23 mouse cellular contexts compared by ENCODE assay signal in genomic region chr8:67068036-67068721, GRCm38 (mm10).
"Had no signal": no experiment of that assay in that cellular context is flagged by ENCODE, and none has a peak within 500 bp of the region (broad histone marks: within the 10 kb centered on the region; RNA-seq: fewer than 3 reads in every experiment).

No protein-coding gene starts in this region.

- DNase-seq: gastrocnemius, postnatal 10 days; gastrocnemius, postnatal 25 days; heart, adult 18-20 months; heart, postnatal 10 days; heart, postnatal 4 days; kidney, adult 18-20 months; kidney, adult 8-10 months; kidney, postnatal 10 days; kidney, postnatal 25 days; layer of hippocampus, adult 9-11 months; layer of hippocampus, postnatal 36 days; left cerebral cortex, postnatal 4 days had no signal

- H3K9ac ChIP-seq: heart, embryonic 12.5 days; hindbrain, embryonic 12.5 days; hindbrain, embryonic 14.5 days; intestine, embryonic 15.5 days; limb, embryonic 13.5 days; limb, embryonic 15.5 days had no signal

- ATAC-seq: hindbrain, embryonic 16.5 days; inflammation-experienced regulatory T-cells, adult 6 months; intestine, embryonic 15.5 days; intestine, postnatal 0 days had no signal

- H3K4me2 ChIP-seq: heart, embryonic 12.5 days; hindbrain, embryonic 12.5 days; hindbrain, embryonic 14.5 days; intestine, embryonic 15.5 days; limb, embryonic 13.5 days; limb, embryonic 15.5 days had no signal

- H3K27me3 ChIP-seq: heart, embryonic 12.5 days; hindbrain, embryonic 12.5 days; intestine, embryonic 15.5 days; limb, embryonic 13.5 days; limb, embryonic 15.5 days had no signal

- H3K36me3 ChIP-seq: heart, embryonic 10.5 days; heart, embryonic 12.5 days; hindbrain, embryonic 10.5 days; hindbrain, embryonic 12.5 days; intestine, embryonic 15.5 days; limb, embryonic 13.5 days; limb, embryonic 15.5 days had no signal

- H3K9me3 ChIP-seq: heart, embryonic 10.5 days; heart, embryonic 12.5 days; hindbrain, embryonic 10.5 days; hindbrain, embryonic 12.5 days; intestine, embryonic 15.5 days; limb, embryonic 13.5 days; limb, embryonic 15.5 days had no signal

- H3K27ac ChIP-seq: heart, embryonic 10.5 days; hindbrain, embryonic 10.5 days; hindbrain, embryonic 12.5 days; hindbrain, embryonic 14.5 days; intestine, embryonic 15.5 days; limb, embryonic 13.5 days; limb, embryonic 15.5 days had no signal

- H3K4me1 ChIP-seq: heart, embryonic 10.5 days; heart, embryonic 12.5 days; hindbrain, embryonic 10.5 days; hindbrain, embryonic 12.5 days; intestine, embryonic 15.5 days; limb, embryonic 13.5 days; limb, embryonic 15.5 days had no signal

- H3K4me3 ChIP-seq: heart, embryonic 10.5 days; heart, embryonic 12.5 days; hindbrain, embryonic 10.5 days; hindbrain, embryonic 12.5 days; intestine, embryonic 15.5 days; limb, embryonic 13.5 days; limb, embryonic 15.5 days had no signal
